Mouse (Mus musculus): ENCODE data around the gene Dnajc7.
"Not testable (repeated sequence)": the region's sequence is repeated elsewhere in the genome, so short reads cannot be mapped to it uniquely, and the experiment has no call there.

The Dnajc7 gene

DNA sequence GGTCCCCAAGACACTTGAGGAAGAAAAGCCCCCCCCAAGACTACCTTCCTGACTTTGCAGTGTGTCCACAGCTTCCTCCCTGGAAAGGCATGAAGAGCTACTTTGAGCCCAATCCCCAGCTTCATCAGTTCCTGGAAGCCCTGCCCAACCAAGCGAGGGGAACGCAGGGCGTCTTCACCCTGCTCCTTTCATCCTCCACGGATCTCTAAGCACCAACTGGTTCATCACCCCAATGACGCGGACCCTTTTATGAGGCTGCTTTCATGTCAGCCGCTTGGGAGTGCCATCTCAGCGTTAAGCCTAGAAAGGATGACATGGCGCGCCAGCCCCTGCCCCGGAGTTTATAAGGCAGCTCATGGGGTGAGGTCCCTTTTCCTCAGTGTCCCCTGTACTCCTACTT is at the start of gene Dnajc7:
Dnajc7 (minus strand) TSS at position 187 of the 400 bp plus-strand sequence.
- DNase-seq (ENCODE audit: low read depth, low spot score), result no peak

DNA sequence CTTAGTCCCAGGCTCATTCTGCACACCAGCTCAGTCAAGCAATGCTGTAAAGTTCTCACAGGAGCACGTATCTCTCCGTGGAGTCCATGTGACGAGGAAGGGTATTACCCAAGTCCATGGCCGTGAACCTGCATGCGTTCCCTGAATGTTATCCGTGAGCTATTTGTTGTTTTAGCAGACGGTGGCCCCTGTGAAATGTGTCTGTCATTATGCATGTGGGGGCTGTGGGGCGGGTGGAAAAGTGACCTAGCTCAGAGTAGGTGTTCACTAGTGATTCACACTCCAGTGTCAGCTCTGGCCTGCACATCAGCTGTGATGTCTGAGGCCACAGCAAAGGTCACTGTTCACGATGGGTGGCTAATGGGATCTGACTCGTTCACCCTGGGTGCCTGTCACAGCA is 39.8 kb upstream of the Dnajc7 start:
- DNase-seq (ENCODE audit: low read depth, low spot score), result no peak

DNA sequence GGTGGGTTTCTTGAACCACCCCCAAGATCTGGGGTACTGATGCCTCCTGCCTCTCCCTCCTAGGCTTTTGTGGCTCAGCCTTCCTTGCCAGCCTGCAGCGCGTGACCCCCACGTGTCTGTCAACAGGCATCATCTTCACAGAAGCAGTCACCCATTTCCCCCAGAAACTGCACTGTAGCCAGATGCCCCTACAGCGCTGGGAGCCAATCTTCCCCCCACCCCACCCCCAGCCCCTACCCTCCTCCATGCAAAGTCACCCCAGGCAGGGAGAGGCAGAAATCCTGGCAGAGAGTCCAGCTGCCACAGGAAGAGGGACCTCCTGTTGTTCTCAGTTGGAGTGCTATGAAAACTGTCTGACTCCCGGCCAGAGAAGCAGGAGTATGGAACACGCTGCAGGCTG is 36.5 kb upstream of the Dnajc7 start:
- no peak for DNase-seq (ENCODE audit: low read depth, low spot score)

- DNase-seq (ENCODE audit: low read depth, low spot score), result not testable (repeated sequence)
These were observed 35.6 kb upstream of the Dnajc7 start for GRCm38 (mm10) chr11:100655589-100655988.

GRCm38 (mm10) chr11:100651748-100652147 is 31.8 kb upstream of the Dnajc7 start:
- DNase-seq (ENCODE audit: low read depth, low spot score), result no peak

DNA sequence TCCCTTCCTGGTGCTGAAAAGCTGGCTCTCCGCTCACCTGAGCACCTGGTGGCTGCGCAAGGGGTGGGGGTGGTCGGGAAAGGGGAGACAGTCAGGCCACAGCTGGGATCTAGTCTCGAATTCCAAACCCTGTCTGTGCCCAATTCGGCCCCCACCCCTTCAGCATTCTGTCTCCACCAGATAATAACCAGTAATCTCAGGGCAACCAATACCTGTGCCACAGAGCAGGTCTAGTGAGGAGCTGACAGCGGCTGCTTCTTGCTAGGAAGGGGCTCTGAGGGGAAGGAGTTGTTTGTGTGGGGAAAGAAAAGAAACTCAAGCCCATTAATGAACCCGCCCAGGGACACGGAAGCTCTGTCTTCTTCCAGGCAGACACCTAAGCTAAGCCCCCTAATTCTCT is 31.2 kb upstream of the Dnajc7 start:
- DNase-seq (ENCODE audit: low read depth, low spot score), result no peak

GRCm38 (mm10) chr11:100648405-100648804 is 28.4 kb upstream of the Dnajc7 start:
- no peak for DNase-seq (ENCODE audit: low read depth, low spot score)

DNA sequence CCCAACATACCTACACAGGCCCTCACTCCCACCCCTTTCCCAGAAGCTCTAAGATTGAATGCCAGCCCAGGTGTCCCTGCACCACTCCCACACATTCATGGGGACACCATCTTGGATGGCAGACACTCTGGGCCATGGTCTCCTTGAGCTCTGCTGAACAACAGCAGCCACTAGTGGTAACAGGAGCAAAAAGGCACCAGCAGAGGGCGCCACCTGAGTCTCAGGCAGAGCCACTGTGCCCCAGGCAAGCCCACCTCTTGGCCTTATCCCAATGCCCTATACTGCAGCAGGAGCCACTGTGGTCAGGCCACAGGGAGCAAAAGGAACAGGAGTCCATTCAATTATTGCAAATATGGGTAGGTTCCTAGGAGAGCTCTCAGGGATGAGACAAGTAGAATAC is 26.3 kb upstream of the Dnajc7 start:
- no peak for DNase-seq (ENCODE audit: low read depth, low spot score)

- DNase-seq (ENCODE audit: low read depth, low spot score), result no peak
These were observed 23.9 kb upstream of the Dnajc7 start for GRCm38 (mm10) chr11:100643612-100644575.

DNA sequence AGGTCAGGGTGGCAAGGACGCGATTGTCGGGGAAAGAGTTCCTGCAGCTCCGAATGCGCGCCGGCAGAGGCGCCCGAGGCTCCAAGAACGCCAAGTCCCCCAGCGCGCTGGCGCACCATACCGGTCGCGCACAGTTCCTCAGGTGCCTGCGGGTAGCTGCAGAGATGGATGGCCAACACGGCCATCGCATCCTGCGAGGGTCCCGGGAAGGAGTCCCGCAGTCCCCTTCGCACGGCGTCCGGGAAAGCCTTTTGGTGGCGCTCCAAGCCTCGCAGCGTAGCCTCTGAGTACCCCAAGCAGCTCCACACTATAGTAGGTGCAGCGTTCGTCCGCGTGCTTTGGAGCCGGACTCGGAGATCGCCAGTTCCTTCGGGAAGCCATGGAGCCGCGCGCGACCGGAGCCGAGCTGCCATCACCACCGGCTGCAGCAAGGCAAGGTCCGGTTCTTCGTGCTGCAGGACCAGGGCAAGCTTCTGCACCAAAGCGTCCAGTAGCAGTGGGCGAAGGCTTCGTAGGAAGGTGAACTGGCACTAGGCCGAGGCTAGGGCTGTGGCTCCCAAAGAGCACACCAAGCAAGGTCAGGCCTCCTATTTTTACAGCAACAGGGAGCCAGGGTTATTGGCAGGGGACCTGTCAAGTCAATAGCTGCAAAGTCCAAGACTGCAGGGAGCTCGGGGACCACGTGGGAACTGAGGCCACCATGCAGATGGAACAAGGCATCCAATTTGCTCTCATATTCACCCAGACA is 20.4 kb upstream of the Dnajc7 start:
- DNase-seq (ENCODE audit: low read depth, low spot score), result no peak

GRCm38 (mm10) chr11:100634530-100634929 is 14.6 kb upstream of the Dnajc7 start:
- DNase-seq (ENCODE audit: low read depth, low spot score), result no peak

GRCm38 (mm10) chr11:100628862-100629352 is 8.9 kb upstream of the Dnajc7 start:
- no peak for DNase-seq (ENCODE audit: low read depth, low spot score)

GRCm38 (mm10) chr11:100628056-100628455 is 8.1 kb upstream of the Dnajc7 start:
- DNase-seq (ENCODE audit: low read depth, low spot score), result no peak

DNA sequence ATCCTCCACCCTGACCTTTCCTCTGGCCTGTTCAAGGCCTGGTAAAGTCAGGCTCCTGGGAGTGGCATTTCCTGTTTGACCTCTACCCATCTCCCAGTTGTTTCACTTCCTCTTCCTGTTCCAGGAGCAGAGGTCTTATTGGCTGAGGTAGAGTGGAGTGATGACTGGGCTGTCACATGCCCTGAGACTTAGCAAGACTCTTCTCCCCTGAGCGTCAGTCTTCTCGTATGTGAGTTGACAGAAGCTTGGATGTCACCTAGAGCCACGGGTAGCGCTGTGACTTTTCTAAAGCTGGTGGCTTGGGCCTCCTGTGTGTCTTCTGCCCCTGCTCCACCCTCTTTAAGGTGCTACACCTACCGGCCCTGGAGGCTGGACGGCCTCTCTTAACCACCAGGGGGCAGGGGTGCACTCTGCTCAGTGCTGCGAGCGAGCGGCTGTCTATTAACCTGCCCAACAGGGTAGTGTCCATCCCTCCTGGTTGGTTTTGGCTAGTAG is 6.8 kb upstream of the Dnajc7 start:
- DNase-seq (ENCODE audit: low read depth, low spot score), result no peak

GRCm38 (mm10) chr11:100625754-100626700 is 6.1 kb upstream of the Dnajc7 start:
- no peak for DNase-seq (ENCODE audit: low read depth, low spot score)

- no peak for DNase-seq (ENCODE audit: low read depth, low spot score)
These were observed 3.9 kb upstream of the Dnajc7 start for GRCm38 (mm10) chr11:100623867-100624266.

- DNase-seq (ENCODE audit: low read depth, low spot score), result peak; percentile 86
These were observed 2.7 kb upstream of the Dnajc7 start for GRCm38 (mm10) chr11:100622714-100623113.

- DNase-seq (ENCODE audit: low read depth, low spot score), result peak; percentile 98
These were observed 438 bp downstream of the Dnajc7 start for GRCm38 (mm10) chr11:100619485-100619975.

DNA sequence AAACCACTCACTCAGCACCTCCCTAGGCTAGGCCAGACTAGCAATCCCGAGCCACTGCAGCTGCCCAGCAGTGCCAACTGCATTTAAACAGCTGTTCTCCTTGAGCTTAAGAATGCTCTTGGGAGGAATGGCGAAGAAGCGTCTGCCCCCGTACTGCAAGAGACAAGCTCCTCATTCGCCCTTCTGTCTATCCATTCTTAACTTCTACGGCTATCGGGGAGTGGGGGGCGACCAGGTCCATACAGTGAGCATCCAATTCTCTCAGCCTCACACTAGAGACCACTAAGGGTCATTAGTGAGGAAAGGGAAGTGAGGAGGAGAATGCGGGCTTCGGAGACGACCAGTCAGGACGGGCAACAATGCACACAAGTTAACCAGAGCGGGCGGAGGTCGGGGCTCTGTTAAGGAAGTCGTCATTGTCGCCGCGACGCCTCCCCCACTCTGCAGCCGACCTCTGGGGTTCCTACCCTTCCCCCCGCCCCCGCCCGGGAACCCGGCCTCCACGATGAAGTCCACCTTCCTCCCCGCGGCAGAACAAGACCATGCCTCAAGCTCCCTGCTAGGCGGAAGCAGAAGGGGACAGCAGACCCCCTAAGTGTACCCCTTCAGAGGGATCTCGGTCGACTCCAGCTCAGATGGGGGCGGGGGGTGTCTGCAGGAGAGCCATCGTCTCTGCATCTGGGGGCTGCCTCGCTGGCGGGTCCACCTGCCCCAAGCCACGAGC is 1.0 kb downstream of the Dnajc7 start, which contains the start of gene Nkiras2:
Nkiras2 (plus strand) TSS at position 484 of the 724 bp plus-strand sequence.
- DNase-seq (ENCODE audit: low read depth, low spot score), result peak; percentile 30

DNA sequence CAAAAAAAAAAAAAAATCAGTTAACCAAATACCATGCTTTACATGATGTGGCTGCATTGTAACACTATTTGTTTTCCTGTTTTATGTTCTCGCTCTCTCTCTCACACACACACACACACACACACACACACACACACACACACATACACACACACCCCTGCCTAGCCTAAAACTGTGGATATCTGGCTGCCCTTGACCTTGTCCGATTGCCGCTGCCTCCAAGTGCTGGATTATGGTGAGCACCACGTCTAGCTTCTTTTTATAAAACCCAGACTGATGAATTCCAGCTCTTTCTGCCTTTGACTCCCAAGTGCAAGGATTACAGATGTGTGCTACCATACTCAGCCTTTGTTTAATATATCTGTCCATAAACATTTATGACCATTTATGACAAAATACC is 2.5 kb downstream of the Dnajc7 start:
- no peak for DNase-seq (ENCODE audit: low read depth, low spot score)

Measured in brain, embryonic 18.5 days (tissue).